Mouse (Mus musculus): ENCODE measurements around the gene Ksr1. TPM values are rescaled to one million over a fixed set of nuclear protein-coding genes. Genes with fewer than 3 reads are reported as not detected.

The Ksr1 gene
- total and polyA plus RNA-seq, 3 experiments = 5.1 to 7.0 (median 6.7) TPM

DNA sequence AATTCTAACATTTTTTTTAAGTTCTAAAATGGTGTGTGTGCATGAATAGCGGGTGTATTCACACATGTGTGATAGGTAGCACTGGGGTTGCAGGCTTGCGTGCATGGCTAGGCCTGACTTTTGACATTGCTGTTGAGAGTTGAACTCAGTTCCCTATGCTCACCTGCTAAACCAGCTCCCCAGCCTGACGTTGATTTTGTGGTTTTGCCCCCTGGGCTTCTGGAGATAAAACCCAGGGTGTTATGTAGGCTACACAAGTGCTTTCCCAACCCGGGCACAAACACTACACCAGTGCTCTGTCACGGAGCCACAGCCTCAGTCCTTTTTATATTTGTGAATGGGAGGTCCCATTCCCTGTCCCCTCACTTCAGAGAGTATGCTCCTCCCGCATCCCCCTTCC, 39.5 kb upstream of the Ksr1 start:
- H3K4me1 ChIP-seq (ENCODE audit: control insufficient read depth, insufficient read depth, low read length) = peaks cover 6% of the 10 kb centered on the region
- intact Hi-C loops (cut with DNase I) = no loop called here
- no peak for DNase-seq
- H3K36me3 ChIP-seq (ENCODE audit: control insufficient read depth, insufficient read depth, low read length) = no peaks in the 10 kb centered on the region
- H3K4me3 ChIP-seq = no peak overlapping the region
- 92% methylated on average over 6 of the region's 6 CpGs for WGBS
- H3K79me2 ChIP-seq (replicated peaks; ENCODE audit: control insufficient read depth, insufficient read depth, low read length) = no peaks in the 10 kb centered on the region
- H3K9ac ChIP-seq (ENCODE audit: low read depth, low read length) = no peak overlapping the region
- H3K27ac ChIP-seq = no peak overlapping the region
- no peaks in the 10 kb centered on the region for H3K27me3 ChIP-seq (ENCODE audit: control insufficient read depth, insufficient read depth, low read length)
- TF ChIP-seq EP300 (IDR thresholded peaks at IDR 0.05; ENCODE audit: insufficient read depth, low read depth, low read length) (no peak), CTCF (IDR thresholded peaks at IDR 0.05) (no peak), POLR2A (IDR thresholded peaks at IDR 0.05; ENCODE audit: insufficient read depth, low read depth, low read length) (no peak)

DNA sequence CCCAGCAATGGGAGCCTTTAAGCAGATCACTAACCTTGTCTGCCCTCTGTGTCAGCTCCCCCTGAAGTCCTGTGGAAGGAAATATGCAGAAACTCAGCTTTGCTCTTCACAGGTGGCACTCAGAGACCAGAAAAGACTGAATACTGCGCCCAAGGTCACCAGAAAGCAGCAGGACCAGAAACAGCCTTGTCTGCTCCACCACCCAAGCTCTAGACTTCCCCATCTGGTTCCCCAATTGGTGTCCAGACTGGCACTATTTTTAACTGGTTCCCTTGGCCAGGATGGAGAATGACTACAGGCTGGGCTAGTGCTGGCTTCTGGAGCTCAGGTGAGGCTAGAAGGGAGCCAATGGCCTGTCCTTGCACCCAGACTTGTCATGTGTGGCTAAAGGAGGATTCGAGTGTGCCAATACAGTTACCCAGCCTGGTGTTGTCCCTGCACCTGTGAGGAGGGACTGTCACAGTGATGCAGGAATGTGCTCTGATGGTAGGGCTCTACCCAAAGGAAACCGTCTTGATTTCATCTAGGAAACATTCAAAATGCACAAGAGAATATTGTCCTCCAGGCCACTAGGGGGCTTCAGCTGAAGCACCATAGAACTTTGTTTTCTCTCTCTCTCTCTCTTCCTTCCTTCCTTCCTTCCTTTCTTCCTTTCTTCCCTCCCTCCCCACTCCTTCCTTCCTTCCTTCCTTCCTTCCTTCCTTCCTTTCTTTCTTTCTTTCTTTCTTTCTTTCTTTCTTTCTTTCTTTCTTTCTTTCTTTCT, 38.1 kb upstream of the Ksr1 start:
- intact Hi-C loops (cut with DNase I) = no loop called here
- Histone ChIP-seq H3K79me2 (replicated peaks; ENCODE audit: control insufficient read depth, insufficient read depth, low read length) (no peaks in the 10 kb centered on the region), H3K4me1 (ENCODE audit: control insufficient read depth, insufficient read depth, low read length) (peaks cover 6% of the 10 kb centered on the region), H3K27ac (no peak overlapping the region), H3K27me3 (ENCODE audit: control insufficient read depth, insufficient read depth, low read length) (no peaks in the 10 kb centered on the region), H3K4me3 (no peak overlapping the region), H3K36me3 (ENCODE audit: control insufficient read depth, insufficient read depth, low read length) (no peaks in the 10 kb centered on the region), H3K9ac (ENCODE audit: low read depth, low read length) (no peak overlapping the region)
- WGBS = 80% methylated on average over 3 of the region's 3 CpGs
- TF ChIP-seq EP300 (IDR thresholded peaks at IDR 0.05; ENCODE audit: insufficient read depth, low read depth, low read length) = no peak
- TF ChIP-seq CTCF (IDR thresholded peaks at IDR 0.05) = peak; percentile 36
- no peak for DNase-seq

DNA sequence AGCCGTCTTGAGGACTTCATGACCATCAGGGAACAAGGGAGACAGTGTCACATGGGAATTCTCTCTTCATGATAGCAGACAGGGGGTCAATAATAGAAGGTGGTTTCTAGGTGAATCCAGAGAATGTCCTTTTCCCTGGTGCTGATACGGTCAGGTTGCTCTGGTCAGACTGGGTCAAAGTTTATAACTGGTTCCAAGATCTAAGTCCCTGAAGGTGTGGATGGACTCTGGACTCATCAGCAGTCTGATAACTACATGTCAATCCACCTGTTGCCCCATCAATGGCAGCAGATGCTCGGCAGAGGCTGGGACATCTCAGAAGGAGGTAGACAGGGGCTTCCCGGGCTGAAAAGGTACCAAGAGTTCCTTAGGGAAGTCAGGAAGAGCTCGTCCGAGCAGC, 37.2 kb upstream of the Ksr1 start:
- Histone ChIP-seq H3K9ac (ENCODE audit: low read depth, low read length) (no peak overlapping the region), H3K27ac (no peak overlapping the region), H3K4me1 (ENCODE audit: control insufficient read depth, insufficient read depth, low read length) (peaks cover 6% of the 10 kb centered on the region), H3K4me3 (no peak overlapping the region), H3K36me3 (ENCODE audit: control insufficient read depth, insufficient read depth, low read length) (no peaks in the 10 kb centered on the region), H3K79me2 (replicated peaks; ENCODE audit: control insufficient read depth, insufficient read depth, low read length) (no peaks in the 10 kb centered on the region), H3K27me3 (ENCODE audit: control insufficient read depth, insufficient read depth, low read length) (no peaks in the 10 kb centered on the region)
- 91% methylated on average over 6 of the region's 6 CpGs for WGBS
- DNase-seq = no peak
- TF ChIP-seq POLR2A (IDR thresholded peaks at IDR 0.05; ENCODE audit: insufficient read depth, low read depth, low read length) (no peak), EP300 (IDR thresholded peaks at IDR 0.05; ENCODE audit: insufficient read depth, low read depth, low read length) (no peak), CTCF (IDR thresholded peaks at IDR 0.05) (no peak)
- intact Hi-C loops (cut with DNase I) = no loop called here

DNA sequence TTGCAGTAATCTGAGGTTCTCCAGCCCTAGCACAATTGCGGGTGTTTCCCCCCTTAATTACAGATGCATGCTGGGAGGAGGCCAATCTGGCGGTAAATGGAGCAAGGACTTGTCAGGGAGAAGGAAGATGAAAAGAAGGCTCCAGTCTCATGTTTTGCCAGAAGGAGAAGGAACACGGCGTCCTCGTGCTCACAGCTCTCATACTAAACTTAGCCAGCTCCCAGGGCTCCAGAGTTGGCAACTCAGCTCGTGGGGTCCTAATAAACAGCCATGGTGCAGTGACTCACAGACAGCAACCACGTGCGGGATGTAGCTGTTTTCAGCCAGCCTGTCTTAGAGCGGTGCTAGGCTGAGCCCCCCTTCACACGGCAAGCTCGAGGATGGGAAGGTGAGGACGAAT, 36.7 kb upstream of the Ksr1 start:
- H3K9ac ChIP-seq (ENCODE audit: low read depth, low read length) = no peak overlapping the region
- H3K36me3 ChIP-seq (ENCODE audit: control insufficient read depth, insufficient read depth, low read length) = no peaks in the 10 kb centered on the region
- TF ChIP-seq CTCF (IDR thresholded peaks at IDR 0.05) (no peak), POLR2A (IDR thresholded peaks at IDR 0.05; ENCODE audit: insufficient read depth, low read depth, low read length) (no peak), EP300 (IDR thresholded peaks at IDR 0.05; ENCODE audit: insufficient read depth, low read depth, low read length) (0 out of 2 replicates have a peak, but pooled peaks have one; percentile 4)
- intact Hi-C loops (cut with DNase I) = no loop called here
- H3K79me2 ChIP-seq (replicated peaks; ENCODE audit: control insufficient read depth, insufficient read depth, low read length) = no peaks in the 10 kb centered on the region
- no peak overlapping the region for H3K4me3 ChIP-seq
- DNase-seq = peak in 1 of 2 experiments; percentile 27
- WGBS = 63% methylated on average over 12 of the region's 12 CpGs
- H3K27ac ChIP-seq = no peak overlapping the region
- H3K27me3 ChIP-seq (ENCODE audit: control insufficient read depth, insufficient read depth, low read length) = no peaks in the 10 kb centered on the region
- H3K4me1 ChIP-seq (ENCODE audit: control insufficient read depth, insufficient read depth, low read length) = peaks cover 4% of the 10 kb centered on the region

DNA sequence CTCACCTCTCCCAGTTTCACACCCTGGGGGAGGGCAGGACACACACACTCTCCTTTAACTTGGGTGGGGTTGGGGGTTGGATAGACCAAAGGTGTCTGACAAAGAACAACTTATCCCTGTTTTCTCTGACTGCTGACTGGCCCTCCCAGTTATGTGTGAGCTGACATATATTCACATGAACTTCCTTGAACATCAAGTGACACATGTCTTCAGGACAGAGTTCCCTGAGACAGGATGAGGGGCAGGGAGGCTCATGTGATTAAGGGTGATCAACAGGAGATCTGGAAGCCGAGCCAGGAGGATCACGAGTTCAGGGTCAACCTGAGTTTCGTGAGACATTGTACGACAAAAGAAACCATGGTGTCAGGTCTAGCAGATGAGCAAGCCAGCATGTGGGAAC, 35.7 kb upstream of the Ksr1 start:
- Histone ChIP-seq H3K9ac (ENCODE audit: low read depth, low read length) (no peak overlapping the region), H3K27me3 (ENCODE audit: control insufficient read depth, insufficient read depth, low read length) (no peaks in the 10 kb centered on the region), H3K4me3 (no peak overlapping the region), H3K27ac (no peak overlapping the region), H3K79me2 (replicated peaks; ENCODE audit: control insufficient read depth, insufficient read depth, low read length) (no peaks in the 10 kb centered on the region), H3K4me1 (ENCODE audit: control insufficient read depth, insufficient read depth, low read length) (peaks cover 4% of the 10 kb centered on the region), H3K36me3 (ENCODE audit: control insufficient read depth, insufficient read depth, low read length) (no peaks in the 10 kb centered on the region)
- TF ChIP-seq EP300 (IDR thresholded peaks at IDR 0.05; ENCODE audit: insufficient read depth, low read depth, low read length) = no peak
- TF ChIP-seq POLR2A (IDR thresholded peaks at IDR 0.05; ENCODE audit: insufficient read depth, low read depth, low read length) = no peak
- TF ChIP-seq CTCF (IDR thresholded peaks at IDR 0.05) = no peak
- no peak for DNase-seq
- WGBS = 92% methylated on average over 4 of the region's 4 CpGs
- intact Hi-C loops (cut with DNase I) = no loop called here

DNA sequence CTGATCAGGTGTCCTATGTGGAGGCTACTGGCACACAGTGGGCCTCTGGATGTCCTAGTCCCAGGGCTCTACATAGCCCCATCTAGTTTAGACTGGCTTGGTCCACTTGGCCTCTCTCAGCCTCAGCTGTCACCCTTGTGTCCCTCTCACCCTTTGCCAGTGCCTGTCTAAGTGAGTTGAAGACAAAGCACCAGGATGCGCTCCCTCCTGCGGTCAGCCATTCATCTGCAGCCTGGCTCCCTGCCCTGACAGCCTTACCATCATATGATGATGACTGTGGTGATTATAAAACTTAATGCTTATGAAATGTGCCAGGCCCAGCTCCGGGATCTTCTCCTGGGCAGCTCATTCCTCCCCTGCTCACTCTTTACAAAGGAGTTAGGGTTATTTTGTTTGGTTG, 30.5 kb upstream of the Ksr1 start:
- WGBS = 80% methylated on average over 3 of the region's 3 CpGs
- no peak overlapping the region for H3K4me3 ChIP-seq
- TF ChIP-seq EP300 (IDR thresholded peaks at IDR 0.05; ENCODE audit: insufficient read depth, low read depth, low read length) = no peak
- no peak for TF ChIP-seq POLR2A (IDR thresholded peaks at IDR 0.05; ENCODE audit: insufficient read depth, low read depth, low read length)
- TF ChIP-seq CTCF (IDR thresholded peaks at IDR 0.05) = peak; percentile 27; the same call in 1 of the 2 replicates
- no peaks in the 10 kb centered on the region for H3K27me3 ChIP-seq (ENCODE audit: control insufficient read depth, insufficient read depth, low read length)
- H3K9ac ChIP-seq (ENCODE audit: low read depth, low read length) = no peak overlapping the region
- DNase-seq = no peak
- intact Hi-C loops (cut with DNase I) = no loop called here
- H3K79me2 ChIP-seq (replicated peaks; ENCODE audit: control insufficient read depth, insufficient read depth, low read length) = no peaks in the 10 kb centered on the region
- no peak overlapping the region for H3K27ac ChIP-seq
- H3K36me3 ChIP-seq (ENCODE audit: control insufficient read depth, insufficient read depth, low read length) = no peaks in the 10 kb centered on the region
- H3K4me1 ChIP-seq (ENCODE audit: control insufficient read depth, insufficient read depth, low read length) = no peaks in the 10 kb centered on the region

Measured in heart, adult 2 months (tissue).